Mouse (Mus musculus) adrenal gland, postnatal 14 days (tissue): ENCODE data around the gene Fbxw18. TPM values are rescaled to one million over a fixed set of nuclear protein-coding genes. Genes with fewer than 3 reads are reported as not detected.
"Not testable (repeated sequence)": the region's sequence is repeated elsewhere in the genome, so short reads cannot be mapped to it uniquely, and the experiment has no call there.

Experiments used
- DNase-seq: peaks from one replicate; pipeline ENCODE4 v3.0.0; 2021; ENCODE audit warnings: mixed read lengths
- long read RNA-seq, 2 experiments: library from polyadenylated mRNA; stranded (forward); transcript quantifications; one replicate each; pipeline ENCODE4 v2.0.0; 2021
- total RNA-seq: library from RNA; stranded (reverse); gene quantifications from 2 replicates; pipeline ENCODE4 v1.2.3, GENCODE M21; 2021

Gene Fbxw18
- not detected in 2 replicates for total RNA-seq
- long read RNA-seq, experiment 1: 0 reads
- long read RNA-seq, experiment 2: 0 reads

DNA sequence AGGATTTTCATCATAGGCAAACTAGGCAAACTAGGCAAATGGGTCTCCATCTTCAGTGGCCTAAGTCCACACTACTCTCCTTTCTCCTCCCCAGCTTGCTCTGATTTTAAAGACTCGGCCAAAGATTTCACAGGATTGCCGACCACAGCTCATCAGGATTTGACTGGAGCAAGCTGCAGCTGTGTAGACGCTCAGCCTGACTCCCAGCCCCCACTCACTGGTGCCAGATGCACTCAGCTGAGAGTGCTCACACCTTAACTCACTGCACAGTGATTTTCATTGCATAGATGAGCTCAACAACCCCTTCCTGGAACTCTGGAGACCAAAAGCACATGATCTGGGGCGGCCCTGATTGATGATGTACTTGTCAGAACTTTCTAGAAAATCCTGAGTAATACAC is at the start of gene Fbxw18:
Gene Fbxw18, minus strand, starts transcription at position 101 of the 400 bp plus-strand sequence.
- DNase-seq: not testable (repeated sequence)

DNA sequence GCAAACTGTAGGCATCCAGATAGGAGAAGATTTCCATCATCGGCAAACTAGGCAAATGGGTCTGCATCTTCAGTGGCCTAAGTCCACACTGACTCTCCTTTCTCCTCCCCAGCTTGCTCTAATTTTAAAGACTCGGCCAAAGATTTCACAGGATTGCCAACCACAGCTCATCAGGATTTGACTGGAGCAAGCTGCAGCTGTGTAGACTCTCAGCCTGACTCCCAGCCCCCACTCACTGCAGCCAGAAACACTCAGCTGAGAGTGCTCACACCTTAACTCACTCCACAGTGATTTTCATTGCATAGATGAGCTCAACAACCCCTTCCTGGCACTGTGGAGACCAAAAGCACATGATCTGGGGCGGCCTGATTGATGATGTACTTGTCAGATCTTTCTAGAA is 43.5 kb upstream of the Fbxw18 start, which contains the start of gene Fbxw26:
Gene Fbxw26, minus strand, starts transcription at position 101 of the 400 bp plus-strand sequence.
- DNase-seq: not testable (repeated sequence)

DNA sequence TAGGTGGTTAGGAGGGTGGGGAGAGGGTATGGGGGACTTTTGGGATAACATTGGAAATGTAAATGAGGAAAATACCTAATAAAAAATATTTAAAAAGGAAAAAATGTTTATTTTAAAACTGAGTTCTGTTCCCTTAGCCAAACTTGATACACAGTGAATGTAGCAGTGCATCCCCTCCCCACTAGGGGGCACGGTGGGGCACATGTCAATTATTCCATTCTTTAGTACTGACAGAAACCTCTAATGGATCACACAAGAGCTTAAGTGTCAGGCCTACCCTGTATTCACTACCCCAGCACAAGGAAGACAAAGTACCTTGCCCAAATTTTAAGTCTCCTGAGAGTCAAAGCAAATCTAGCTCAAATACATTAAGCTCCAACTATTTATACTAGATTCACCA is 17.2 kb downstream of the Fbxw18 start:
- peak; percentile 80 for DNase-seq

DNA sequence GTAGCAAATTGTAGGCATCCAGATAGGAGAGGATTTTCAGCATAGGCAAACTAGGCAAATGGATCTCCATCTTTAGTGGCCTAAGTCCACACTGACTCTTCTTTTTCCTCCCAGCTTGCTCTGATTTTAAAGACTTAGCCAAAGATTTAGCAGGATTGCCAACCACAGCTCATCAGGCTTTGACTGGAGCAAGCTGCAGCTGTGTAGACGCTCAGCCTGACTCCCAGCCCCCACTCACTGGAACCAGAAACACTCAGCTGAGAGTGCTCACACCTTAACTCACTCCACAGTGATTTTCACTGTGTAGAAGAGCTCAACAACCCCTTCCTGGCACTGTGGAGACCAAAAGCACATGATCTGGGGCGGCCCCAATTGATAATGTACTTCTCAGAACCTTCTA is 37.9 kb downstream of the Fbxw18 start, which contains the start of gene Fbxw25:
Gene Fbxw25, minus strand, starts transcription at position 101 of the 400 bp plus-strand sequence.
- not testable (repeated sequence) for DNase-seq

Other genes with a start within 250 kb of the Fbxw18 start
- not detected in 2 replicates for gene Fbxw19, start 206.8 kb downstream of the Fbxw18 start, total RNA-seq
- gene Fbxw15, start 134.4 kb downstream of the Fbxw18 start, total RNA-seq: not detected in 2 replicates
- gene Fbxw24, start 76.6 kb downstream of the Fbxw18 start, total RNA-seq: not detected in 2 replicates
- not detected in 2 replicates for gene Fbxw25, start 38.0 kb downstream of the Fbxw18 start, total RNA-seq
- gene Fbxw26, start 43.4 kb upstream of the Fbxw18 start, total RNA-seq: not detected in 2 replicates
- gene Fbxw27, start 88.0 kb upstream of the Fbxw18 start, total RNA-seq: not detected in 2 replicates
- 17.4 and 19.3 TPM in 2 replicates for gene Spink8, start 109.6 kb upstream of the Fbxw18 start, total RNA-seq
- 18.1 and 19.8 TPM in 2 replicates for gene Nme6, start 130.0 kb upstream of the Fbxw18 start, total RNA-seq
- gene Camp, start 146.9 kb upstream of the Fbxw18 start, total RNA-seq: 2.4 and 5.2 TPM in 2 replicates
- 14.6 and 16.7 TPM in 2 replicates for gene Cdc25a, start 172.9 kb upstream of the Fbxw18 start, total RNA-seq
- 85.4 and 94.2 TPM in 2 replicates for gene Map4, start 228.8 kb upstream of the Fbxw18 start, total RNA-seq